7 mouse cellular contexts compared by ENCODE assay signal in the genomic region with DNA sequence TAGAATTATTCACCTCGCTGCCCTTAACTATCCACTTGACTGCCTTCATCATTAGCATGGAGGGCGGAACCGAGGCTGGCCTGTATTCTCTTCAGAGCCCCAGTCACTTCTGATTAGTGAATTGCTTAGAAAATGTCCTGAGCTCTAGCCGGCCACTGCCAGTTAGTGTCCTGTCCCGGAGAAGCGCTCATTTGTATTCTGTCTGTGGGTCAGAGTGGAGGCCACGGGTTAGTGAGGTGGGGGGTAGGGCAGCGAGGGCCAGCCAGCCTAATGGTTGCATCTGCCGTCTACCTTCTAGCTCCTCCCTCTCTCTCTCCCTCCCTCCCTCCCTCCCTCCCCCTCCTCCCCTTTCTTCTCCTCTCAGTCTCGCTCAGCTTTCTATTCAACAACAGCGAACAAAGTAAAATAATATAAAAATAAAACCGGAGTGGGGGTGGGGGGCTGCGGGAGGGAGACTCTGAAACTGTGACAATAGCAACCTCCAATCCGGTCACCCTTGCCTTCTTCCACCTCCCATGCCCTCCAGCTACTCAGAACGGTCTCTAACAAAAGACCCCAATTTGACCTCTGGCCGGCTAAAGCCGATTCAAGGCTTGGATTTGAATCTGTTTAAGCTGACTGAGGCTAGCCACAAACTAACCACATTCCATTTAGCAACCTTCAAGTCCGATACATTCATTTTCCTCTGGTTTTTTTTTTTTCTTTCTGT.
DNase-seq lines count a peak whose midpoint lies in the region; ATAC-seq and TF ChIP-seq lines count a peak whose summit lies in the region.

No protein-coding gene starts in this region.

- no peaks in the 10 kb centered on the region for H3K9me3 ChIP-seq in ES-E14 (ENCODE audit: control insufficient read depth, insufficient read depth, low read depth, low read length)
- H3K9me3 ChIP-seq in embryonic facial prominence, embryonic 13.5 days, result no peaks in the 10 kb centered on the region
- H3K9me3 ChIP-seq in hindbrain, postnatal 0 days (ENCODE audit: low read length), result no peaks in the 10 kb centered on the region
- no peaks in the 10 kb centered on the region for H3K9me3 ChIP-seq in limb, embryonic 10.5 days (replicated peaks)
- H3K9me3 ChIP-seq in midbrain, postnatal 0 days (ENCODE audit: low read length), result 0 out of 2 replicates have a peak, but pooled peaks cover 3% of the 10 kb centered on the region

- ATAC-seq in embryonic facial prominence, embryonic 13.5 days (ENCODE audit: insufficient number of reproducible peaks, insufficient read depth, low FRiP score, low TSS enrichment, low read depth), result peak; percentile 56; the same call in 1 of the 2 replicates
- peak; percentile 92 for ATAC-seq in hindbrain, postnatal 0 days
- ATAC-seq in midbrain, postnatal 0 days (ENCODE audit: low FRiP score), result peak; percentile 82

- peak; percentile 81 for DNase-seq in ES-E14 (ENCODE audit: low read depth, low spot score)
- DNase-seq in adrenal gland, postnatal 25 days, result peak; percentile 42
- DNase-seq in hindbrain, postnatal 0 days (ENCODE audit: low spot score), result peak; percentile 67
- peak; percentile 67 for DNase-seq in limb, embryonic 10.5 days (ENCODE audit: low spot score)
- DNase-seq in midbrain, postnatal 0 days (ENCODE audit: low spot score), result peak; percentile 57
- no peak for DNase-seq in ovary, adult 18-20 months (ENCODE audit: low spot score)

- H3K27ac ChIP-seq in ES-E14 (ENCODE audit: insufficient read depth, low read depth, low read length, poor library complexity, severe bottlenecking), result peak overlapping the region; percentile 77; the same call in 1 of the 2 replicates
- no peak overlapping the region for H3K27ac ChIP-seq in embryonic facial prominence, embryonic 13.5 days
- H3K27ac ChIP-seq in hindbrain, postnatal 0 days, result peak overlapping the region; percentile 51; the same call in 1 of the 2 replicates
- H3K27ac ChIP-seq in limb, embryonic 10.5 days, result peak overlapping the region; percentile 88
- H3K27ac ChIP-seq in midbrain, postnatal 0 days (ENCODE audit: low read depth, low read length), result peak overlapping the region; percentile 14; the same call in 1 of the 2 replicates

- peaks cover 8 to 10% of the 10 kb centered on the region in 2 experiments; a peak in 3 of 4 replicates for H3K4me1 ChIP-seq in ES-E14 (ENCODE audit: control insufficient read depth in 2 of 2, insufficient read depth in 2 of 2, low read length in 2 of 2, poor library complexity in 1 of 2)
- peaks cover 12% of the 10 kb centered on the region for H3K4me1 ChIP-seq in embryonic facial prominence, embryonic 13.5 days
- peaks cover 7% of the 10 kb centered on the region; the same call in 1 of the 2 replicates for H3K4me1 ChIP-seq in hindbrain, postnatal 0 days (ENCODE audit: insufficient read depth, low read length)
- peaks cover 22% of the 10 kb centered on the region for H3K4me1 ChIP-seq in limb, embryonic 10.5 days
- H3K4me1 ChIP-seq in midbrain, postnatal 0 days (ENCODE audit: insufficient read depth, low read length), result 0 out of 2 replicates have a peak, but pooled peaks cover 6% of the 10 kb centered on the region

- peak overlapping the region; percentile 56 for H3K4me2 ChIP-seq in embryonic facial prominence, embryonic 13.5 days
- peak overlapping the region; percentile 58 for H3K4me2 ChIP-seq in hindbrain, postnatal 0 days (ENCODE audit: low read depth, low read length)
- peak overlapping the region; percentile 59 for H3K4me2 ChIP-seq in midbrain, postnatal 0 days (ENCODE audit: low read depth, low read length, poor library complexity, severe bottlenecking)

- in situ Hi-C loops in ES-E14 (cut with MboI; ENCODE audit: low sequenced_read_pairs in 2 of 2, unreplicated experiment in 2 of 2), result no loop called here

- peak overlapping the region; percentile 44; the same call in 1 of the 2 replicates for H3K9ac ChIP-seq in ES-E14 (ENCODE audit: insufficient read depth, low read depth, low read length, poor library complexity, severe bottlenecking)
- H3K9ac ChIP-seq in embryonic facial prominence, embryonic 13.5 days, result peak overlapping the region; percentile 64
- H3K9ac ChIP-seq in hindbrain, postnatal 0 days (replicated peaks; ENCODE audit: low read length), result peak overlapping the region; percentile 35; the same call in 1 of the 2 replicates
- H3K9ac ChIP-seq in midbrain, postnatal 0 days (replicated peaks; ENCODE audit: low read length, poor library complexity, severe bottlenecking), result peak overlapping the region; percentile 26; the same call in 1 of the 2 replicates

- H3K36me3 ChIP-seq in ES-E14 (ENCODE audit: control insufficient read depth, insufficient read depth, low read length, poor library complexity, severe bottlenecking), result no peaks in the 10 kb centered on the region
- H3K36me3 ChIP-seq in embryonic facial prominence, embryonic 13.5 days, result no peaks in the 10 kb centered on the region
- no peaks in the 10 kb centered on the region for H3K36me3 ChIP-seq in hindbrain, postnatal 0 days (ENCODE audit: insufficient read depth, low read length)
- no peaks in the 10 kb centered on the region for H3K36me3 ChIP-seq in limb, embryonic 10.5 days
- no peaks in the 10 kb centered on the region for H3K36me3 ChIP-seq in midbrain, postnatal 0 days (ENCODE audit: insufficient read depth, low read length)

- 2% methylated on average over 18 of the region's 18 CpGs for WGBS in embryonic facial prominence, embryonic 13.5 days
- whole genome bisulfite sequencing in hindbrain, postnatal 0 days, result 2% methylated on average over 18 of the region's 18 CpGs
- 2% methylated on average over 18 of the region's 18 CpGs for WGBS in limb, embryonic 10.5 days
- WGBS in midbrain, postnatal 0 days, result 3% methylated on average over 18 of the region's 18 CpGs

- no peak for TF ChIP-seq CTCF in hindbrain, postnatal 0 days (IDR thresholded peaks at IDR 0.05; ENCODE audit: low read depth)
- no peak for TF ChIP-seq CTCF in midbrain, postnatal 0 days (IDR thresholded peaks at IDR 0.05)

- H3K27me3 ChIP-seq in embryonic facial prominence, embryonic 13.5 days, result no peaks in the 10 kb centered on the region
- no peaks in the 10 kb centered on the region for H3K27me3 ChIP-seq in hindbrain, postnatal 0 days (ENCODE audit: insufficient read depth, low read length)
- H3K27me3 ChIP-seq in limb, embryonic 10.5 days (ENCODE audit: low read depth, poor library complexity, severe bottlenecking), result no peaks in the 10 kb centered on the region
- no peaks in the 10 kb centered on the region for H3K27me3 ChIP-seq in midbrain, postnatal 0 days (ENCODE audit: insufficient read depth, low read length)

- H3K4me3 ChIP-seq in ES-E14 (ENCODE audit: insufficient read depth in 1 of 2, low read depth in 1 of 2, low read length in 2 of 2, poor library complexity in 1 of 2, severe bottlenecking in 1 of 2), result peak overlapping the region; percentile 46 to 49
- peak overlapping the region; percentile 30 for H3K4me3 ChIP-seq in embryonic facial prominence, embryonic 13.5 days
- peak overlapping the region; percentile 29 for H3K4me3 ChIP-seq in hindbrain, postnatal 0 days (ENCODE audit: low read length)
- H3K4me3 ChIP-seq in limb, embryonic 10.5 days, result peak overlapping the region; percentile 46
- H3K4me3 ChIP-seq in midbrain, postnatal 0 days (ENCODE audit: low read depth, low read length), result peak overlapping the region; percentile 29

TF ChIP-seq in ES-E14, 5 proteins besides CTCF, POLR2A, EP300 and RAD21:
- TF ChIP-seq ZC3H11A (IDR thresholded peaks at IDR 0.05; ENCODE audit: borderline replicate concordance, low read depth, low read length) (no peak), MAFK (IDR thresholded peaks at IDR 0.05; ENCODE audit: insufficient read depth, low read depth, low read length) (no peak), ZNF384 (IDR thresholded peaks at IDR 0.05; ENCODE audit: low read depth, low read length) (peak; percentile 36; the same call in 1 of the 2 replicates), HCFC1 (IDR thresholded peaks at IDR 0.05; ENCODE audit: borderline replicate concordance, insufficient read depth, low read length) (no peak), CHD2 (IDR thresholded peaks at IDR 0.05; ENCODE audit: low read depth, low read length) (no peak)
